Mouse (Mus musculus): Measurements from ENCODE around the gene Ethe1.

The Ethe1 gene

GRCm38 (mm10) chr7:24574224-24574796, 13.0 kb upstream of the Ethe1 start:
- DNase-seq (ENCODE audit: low spot score in 2 of 2): no peak

GRCm38 (mm10) chr7:24577811-24578210, 9.5 kb upstream of the Ethe1 start:
- no peak for DNase-seq (ENCODE audit: low spot score in 2 of 2)

- no peak for DNase-seq (ENCODE audit: low spot score in 2 of 2)
These were observed 2.5 kb upstream of the Ethe1 start for GRCm38 (mm10) chr7:24584876-24585275.

GRCm38 (mm10) chr7:24585995-24586394, 1.3 kb upstream of the Ethe1 start:
- DNase-seq (ENCODE audit: low spot score in 2 of 2): no peak

- no peak for DNase-seq (ENCODE audit: low spot score in 2 of 2)
These were observed 515 bp upstream of the Ethe1 start for GRCm38 (mm10) chr7:24586828-24587227.

GRCm38 (mm10) chr7:24588336-24588735, 993 bp downstream of the Ethe1 start:
- no peak for DNase-seq (ENCODE audit: low spot score in 2 of 2)

- DNase-seq (ENCODE audit: low spot score in 2 of 2): no peak
These were observed 4.4 kb downstream of the Ethe1 start for GRCm38 (mm10) chr7:24591735-24592134.

GRCm38 (mm10) chr7:24592163-24592562, 4.8 kb downstream of the Ethe1 start:
- DNase-seq (ENCODE audit: low spot score in 2 of 2): no peak

GRCm38 (mm10) chr7:24592781-24593180, 5.4 kb downstream of the Ethe1 start:
- DNase-seq (ENCODE audit: low spot score in 2 of 2): no peak

GRCm38 (mm10) chr7:24593621-24594308, 6.4 kb downstream of the Ethe1 start:
- peak in 1 of 2 experiments; percentile 58 for DNase-seq (ENCODE audit: low spot score in 2 of 2)

GRCm38 (mm10) chr7:24594309-24594803, 7.0 kb downstream of the Ethe1 start:
- no peak for DNase-seq (ENCODE audit: low spot score in 2 of 2)

- no peak for DNase-seq (ENCODE audit: low spot score in 2 of 2)
These were observed 8.1 kb downstream of the Ethe1 start for GRCm38 (mm10) chr7:24595464-24595863.

GRCm38 (mm10) chr7:24598121-24598520, 10.8 kb downstream of the Ethe1 start:
- DNase-seq (ENCODE audit: low spot score in 2 of 2): no peak

GRCm38 (mm10) chr7:24599211-24600067, 12.1 kb downstream of the Ethe1 start:
- no peak for DNase-seq (ENCODE audit: low spot score in 2 of 2)

GRCm38 (mm10) chr7:24600941-24601597, 13.7 kb downstream of the Ethe1 start:
- DNase-seq (ENCODE audit: low spot score in 2 of 2): peak; percentile 77 to 98

GRCm38 (mm10) chr7:24605561-24605960, 18.2 kb downstream of the Ethe1 start:
- no peak for DNase-seq (ENCODE audit: low spot score in 2 of 2)

- DNase-seq (ENCODE audit: low spot score in 2 of 2): no peak
These were observed 18.7 kb downstream of the Ethe1 start for GRCm38 (mm10) chr7:24606046-24606445.

- DNase-seq (ENCODE audit: low spot score in 2 of 2): no peak
These were observed 20.7 kb downstream of the Ethe1 start for GRCm38 (mm10) chr7:24608017-24608416.

- DNase-seq (ENCODE audit: low spot score in 2 of 2): no peak
These were observed 21.2 kb downstream of the Ethe1 start for GRCm38 (mm10) chr7:24608561-24608960.

GRCm38 (mm10) chr7:24610144-24610878, 23.0 kb downstream of the Ethe1 start, which contains the start of gene Phldb3:
Gene Phldb3, plus strand, starts transcription at chr7:24610763.
- no peak for DNase-seq (ENCODE audit: low spot score in 2 of 2)

GRCm38 (mm10) chr7:24610879-24611494, 23.6 kb downstream of the Ethe1 start:
- DNase-seq (ENCODE audit: low spot score in 2 of 2): peak in 1 of 2 experiments; percentile 54

Measured in left cerebral cortex, adult 9 months (tissue).